Mouse (Mus musculus) cortical plate, adult 2 months (tissue): ENCODE results near the gene Kctd20.

Experiments
- CTCF ChIP-seq: fragments of 200-500 bp; IDR thresholded peaks from 2 replicates; pipeline ENCODE4 v1.5.1; 2011; ENCODE audit warnings: mild to moderate bottlenecking, control low read depth, low read length; ENCODE audit not compliant: insufficient read depth; ENCODE audit errors: extremely low read depth
- POLR2A ChIP-seq: fragments of 200-500 bp; IDR thresholded peaks from 2 replicates; pipeline ENCODE4 v1.6.1; 2011; ENCODE audit warnings: mild to moderate bottlenecking, low read length, control low read depth; ENCODE audit not compliant: insufficient read depth; ENCODE audit errors: extremely low read depth

- TF ChIP-seq CTCF (no peak), POLR2A (no peak)
Observed at GRCm38 (mm10) chr17:29005002-29005401, 53.3 kb downstream of the Kctd20 start.
